ENCODE assay signal across 8 mouse cellular contexts in the genomic region with DNA sequence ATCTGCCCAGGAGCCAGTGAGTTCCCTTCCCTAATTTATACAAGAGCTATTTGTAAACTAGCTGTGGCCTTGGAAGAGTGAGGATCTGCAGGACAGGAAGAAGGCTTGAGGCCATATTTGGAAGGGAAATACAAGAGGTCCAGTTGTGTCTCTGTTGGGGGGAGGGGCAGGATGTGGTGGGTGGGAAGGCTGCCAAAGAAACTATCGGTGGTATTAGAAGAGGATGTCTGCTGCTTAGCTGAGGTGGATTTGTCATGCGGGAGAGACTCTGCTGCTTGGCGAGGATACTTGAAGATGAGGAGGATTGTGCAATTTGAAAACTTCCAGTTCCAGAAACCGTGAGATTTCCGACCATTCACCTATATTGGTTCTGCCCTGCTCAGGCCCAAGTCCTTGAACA.
DNase-seq lines count a peak whose midpoint lies in the region; ATAC-seq and TF ChIP-seq lines count a peak whose summit lies in the region.

No protein-coding gene starts in this region.

- peak; percentile 36 for DNase-seq in left cerebral cortex, postnatal 4 days
- DNase-seq in left cerebral cortex, adult 2 months (ENCODE audit: extremely low spot score in 1 of 2, low spot score in 2 of 2): no peak
- DNase-seq in heart, adult 2 months: peak; percentile 40 to 51
- DNase-seq in frontal cortex, postnatal 10 days (ENCODE audit: low spot score in 2 of 2): no peak
- no peak for DNase-seq in cerebellum, adult 11 months
- DNase-seq in spleen, postnatal 10 days (ENCODE audit: low spot score in 2 of 2): no peak

- WGBS in heart, adult 2 months: 23% methylated on average over 5 of the region's 5 CpGs
- WGBS in kidney, embryonic 15.5 days: 58% methylated on average over 5 of the region's 5 CpGs
- 54% methylated on average over 5 of the region's 5 CpGs for WGBS in small intestine, adult 2 months

- peak; percentile 55 for ATAC-seq in kidney, embryonic 15.5 days (replicated peaks; ENCODE audit: low FRiP score)

- TF ChIP-seq CTCF in left cerebral cortex, adult 2 months (IDR thresholded peaks at IDR 0.05): no peak
- no peak for TF ChIP-seq CTCF in heart, adult 2 months (IDR thresholded peaks at IDR 0.05)
- no peak for TF ChIP-seq CTCF in small intestine, adult 2 months (IDR thresholded peaks at IDR 0.05; ENCODE audit: extremely low read depth, insufficient read length, insufficient replicate concordance, low read depth, low read length)

- H3K4me3 ChIP-seq in left cerebral cortex, adult 2 months: no peak overlapping the region
- no peak overlapping the region for H3K4me3 ChIP-seq in heart, adult 2 months
- H3K4me3 ChIP-seq in kidney, embryonic 15.5 days (replicated peaks): no peak overlapping the region
- no peak overlapping the region for H3K4me3 ChIP-seq in small intestine, adult 2 months (ENCODE audit: low read depth, low read length)

- H3K36me3 ChIP-seq in heart, adult 2 months (ENCODE audit: control insufficient read depth, insufficient read depth, low read length): no peaks in the 10 kb centered on the region
- H3K36me3 ChIP-seq in kidney, embryonic 15.5 days: no peaks in the 10 kb centered on the region
- no peaks in the 10 kb centered on the region for H3K36me3 ChIP-seq in small intestine, adult 2 months (ENCODE audit: control insufficient read depth, insufficient read depth, low read length)

- H3K27me3 ChIP-seq in heart, adult 2 months (ENCODE audit: control insufficient read depth, insufficient read depth, low read length): no peaks in the 10 kb centered on the region
- H3K27me3 ChIP-seq in kidney, embryonic 15.5 days: no peaks in the 10 kb centered on the region
- no peaks in the 10 kb centered on the region for H3K27me3 ChIP-seq in small intestine, adult 2 months (ENCODE audit: control insufficient read depth, insufficient read depth, low read length)

- no peak overlapping the region for H3K4me2 ChIP-seq in kidney, embryonic 15.5 days

- H3K4me1 ChIP-seq in heart, adult 2 months (ENCODE audit: control insufficient read depth, insufficient read depth, low read length): peaks cover 10% of the 10 kb centered on the region
- H3K4me1 ChIP-seq in kidney, embryonic 15.5 days: peaks cover 16% of the 10 kb centered on the region; the same call in 1 of the 2 replicates
- H3K4me1 ChIP-seq in small intestine, adult 2 months (ENCODE audit: control insufficient read depth, insufficient read depth, insufficient read length, low read length): peaks cover 8% of the 10 kb centered on the region; the same call in 1 of the 2 replicates

- no peaks in the 10 kb centered on the region for H3K9me3 ChIP-seq in kidney, embryonic 15.5 days (replicated peaks)

- H3K79me2 ChIP-seq in heart, adult 2 months (replicated peaks; ENCODE audit: control insufficient read depth, insufficient read depth, low read length): no peaks in the 10 kb centered on the region

- intact Hi-C loops in left cerebral cortex, postnatal 4 days (cut with DNase I): no loop called here
- intact Hi-C loops in left cerebral cortex, adult 2 months (cut with DNase I): no loop called here
- intact Hi-C loops in heart, adult 2 months (cut with DNase I): no loop called here

- H3K9ac ChIP-seq in heart, adult 2 months (ENCODE audit: low read depth, low read length): no peak overlapping the region
- H3K9ac ChIP-seq in kidney, embryonic 15.5 days: no peak overlapping the region

- TF ChIP-seq POLR2A in heart, adult 2 months (IDR thresholded peaks at IDR 0.05; ENCODE audit: insufficient read depth, low read depth, low read length): no peak
- TF ChIP-seq POLR2A in small intestine, adult 2 months (IDR thresholded peaks at IDR 0.05; ENCODE audit: low read depth, low read length): no peak

- TF ChIP-seq EP300 in heart, adult 2 months (IDR thresholded peaks at IDR 0.05; ENCODE audit: insufficient read depth, low read depth, low read length): 0 out of 2 replicates have a peak, but pooled peaks have one; percentile 60

- no peak overlapping the region for H3K27ac ChIP-seq in left cerebral cortex, adult 2 months
- peak overlapping the region; percentile 60 for H3K27ac ChIP-seq in heart, adult 2 months
- 0 out of 2 replicates have a peak overlapping the region, but pooled peaks have one; percentile 41 for H3K27ac ChIP-seq in kidney, embryonic 15.5 days
- H3K27ac ChIP-seq in small intestine, adult 2 months (ENCODE audit: insufficient read depth, low read depth, low read length): 0 out of 2 replicates have a peak overlapping the region, but pooled peaks have one; percentile 1

Comparison
In these comparisons a context has a peak if more than half of its experiments do, and no peak if none do; other contexts are left out.
1. DNase-seq: peak in left cerebral cortex, postnatal 4 days (single experiment) and heart, adult 2 months (2 of 2); none in left cerebral cortex, adult 2 months (0 of 2), frontal cortex, postnatal 10 days (0 of 2), cerebellum, adult 11 months (single experiment) and spleen, postnatal 10 days (0 of 2).